Mouse (Mus musculus) spleen, adult 2 months (tissue): Measurements from ENCODE around the gene Pole. TPM values are rescaled to one million over a fixed set of nuclear protein-coding genes. Genes with fewer than 3 reads are reported as not detected.

ENCODE experiments used
- DNase-seq, 2 experiments: peaks; one replicate each; pipeline versions ENCODE4 v3.0.0 to v3.0.0-alpha.2; 2012 to 2021; ENCODE audit warnings: low spot score in 2 of 2, low read depth in 1 of 2
- H3K27ac ChIP-seq: fragments of 200-500 bp; 2 replicates; pipeline ENCODE4 v1.5.1; 2012; ENCODE audit warnings: low read length, inconsistent platforms; ENCODE audit not compliant: insufficient read depth
- H3K27me3 ChIP-seq: fragments of 200-500 bp; 2 replicates; pipeline ENCODE4 v1.6.1; 2012; ENCODE audit warnings: mild to moderate bottlenecking, moderate library complexity, low read length, inconsistent platforms; ENCODE audit not compliant: control insufficient read depth, insufficient read depth
- H3K36me3 ChIP-seq: fragments of 200-500 bp; 2 replicates; pipeline ENCODE4 v1.6.1; 2012; ENCODE audit warnings: mild to moderate bottlenecking, low read length, inconsistent platforms; ENCODE audit not compliant: control insufficient read depth, insufficient read depth
- H3K4me1 ChIP-seq: fragments of 200-500 bp; 2 replicates; pipeline ENCODE4 v1.6.1; 2011; ENCODE audit warnings: inconsistent platforms; ENCODE audit not compliant: control insufficient read depth, insufficient read depth, insufficient read length
- H3K4me3 ChIP-seq: fragments of 200-500 bp; 2 replicates; pipeline ENCODE4 v1.5.1; 2011; ENCODE audit warnings: mild to moderate bottlenecking, inconsistent platforms; ENCODE audit not compliant: insufficient read depth, insufficient read length; ENCODE audit errors: extremely low read depth
- CTCF ChIP-seq: fragments of 200-500 bp; IDR thresholded peaks from 2 replicates; pipeline ENCODE4 v1.5.1; 2011; ENCODE audit warnings: mild to moderate bottlenecking, inconsistent platforms; ENCODE audit not compliant: insufficient read depth, insufficient read length, insufficient replicate concordance; ENCODE audit errors: extremely low read depth
- POLR2A ChIP-seq: fragments of 200-500 bp; IDR thresholded peaks from 2 replicates; pipeline ENCODE4 v1.6.1; 2011; ENCODE audit warnings: low read depth, low read length, inconsistent platforms
- WGBS: fragments of 180-500 bp; shearing (Covaris S2); methylation state at CpG from one replicate; pipeline ENCODE4 v1.1.7; 2018; 5-methylcytosine and 5-hydroxymethylcytosine counted together
- polyA plus RNA-seq: library from polyadenylated mRNA; depleted of rRNA; stranded (reverse); fragments of >200 nt; gene quantifications from 2 replicates; pipeline ENCODE4 v1.2.3, GENCODE M21; 2012

Pole gene
- polyA plus RNA-seq, 1 experiment: 5.6 TPM

GRCm38 (mm10) chr5:110274846-110275245 is 11.3 kb upstream of the Pole start:
- 80% methylated on average over 2 of the region's 2 CpGs for WGBS
- TF ChIP-seq POLR2A (no peak), CTCF (no peak)
- Histone ChIP-seq H3K36me3 (no peaks in the 10 kb centered on the region), H3K4me1 (no peaks in the 10 kb centered on the region), H3K27me3 (no peaks in the 10 kb centered on the region), H3K27ac (no peak overlapping the region), H3K4me3 (no peak overlapping the region)
- no peak for DNase-seq

GRCm38 (mm10) chr5:110276391-110276790 is 9.7 kb upstream of the Pole start:
- TF ChIP-seq POLR2A: no peak
- no peak for TF ChIP-seq CTCF
- Histone ChIP-seq H3K27ac (no peak overlapping the region), H3K36me3 (no peaks in the 10 kb centered on the region), H3K4me1 (no peaks in the 10 kb centered on the region), H3K27me3 (no peaks in the 10 kb centered on the region), H3K4me3 (no peak overlapping the region)
- no peak for DNase-seq
- WGBS: 89% methylated on average over 2 of the region's 2 CpGs

- H3K4me1 ChIP-seq: no peaks in the 10 kb centered on the region
- H3K36me3 ChIP-seq: no peaks in the 10 kb centered on the region
- TF ChIP-seq CTCF: no peak
- no peak for TF ChIP-seq POLR2A
- H3K27me3 ChIP-seq: no peaks in the 10 kb centered on the region
- DNase-seq: no peak
- no peak overlapping the region for H3K4me3 ChIP-seq
- WGBS: 91% methylated on average over 1 of the region's 1 CpGs
- no peak overlapping the region for H3K27ac ChIP-seq
These were observed 9.2 kb upstream of the Pole start for GRCm38 (mm10) chr5:110276910-110277309.

- Histone ChIP-seq H3K27ac (no peak overlapping the region), H3K4me3 (no peak overlapping the region), H3K4me1 (peaks cover 2% of the 10 kb centered on the region; the same call in 1 of the 2 replicates), H3K27me3 (no peaks in the 10 kb centered on the region; the same call in 1 of the 2 replicates), H3K36me3 (no peaks in the 10 kb centered on the region)
- WGBS: 80% methylated on average over 2 of the region's 2 CpGs
- no peak for DNase-seq
- no peak for TF ChIP-seq POLR2A
- no peak for TF ChIP-seq CTCF
These were observed 4.1 kb upstream of the Pole start for GRCm38 (mm10) chr5:110281984-110282383.

- Histone ChIP-seq H3K4me1 (peaks cover 2% of the 10 kb centered on the region; the same call in 1 of the 2 replicates), H3K4me3 (no peak overlapping the region; the same call in 1 of the 2 replicates), H3K27ac (no peak overlapping the region), H3K27me3 (no peaks in the 10 kb centered on the region; the same call in 1 of the 2 replicates), H3K36me3 (no peaks in the 10 kb centered on the region)
- peak; percentile 26; the same call in 1 of the 2 replicates for TF ChIP-seq CTCF
- TF ChIP-seq POLR2A: no peak
- peak; percentile 60 to 73 for DNase-seq
- under 1% methylated on average over 4 of the region's 4 CpGs for WGBS
These were observed 1.6 kb upstream of the Pole start for GRCm38 (mm10) chr5:110284536-110284935.

GRCm38 (mm10) chr5:110285156-110285555 is 950 bp upstream of the Pole start:
- WGBS: 1% methylated on average over 15 of the region's 15 CpGs
- Histone ChIP-seq H3K4me1 (peaks cover 2% of the 10 kb centered on the region; the same call in 1 of the 2 replicates), H3K27ac (no peak overlapping the region), H3K27me3 (no peaks in the 10 kb centered on the region; the same call in 1 of the 2 replicates), H3K36me3 (no peaks in the 10 kb centered on the region), H3K4me3 (peak overlapping the region; percentile 87)
- TF ChIP-seq CTCF (no peak), POLR2A (no peak)
- no peak for DNase-seq

- Histone ChIP-seq H3K36me3 (no peaks in the 10 kb centered on the region), H3K4me1 (peaks cover 2% of the 10 kb centered on the region; the same call in 1 of the 2 replicates), H3K27me3 (no peaks in the 10 kb centered on the region; the same call in 1 of the 2 replicates), H3K4me3 (peak overlapping the region; percentile 91), H3K27ac (no peak overlapping the region; the same call in 1 of the 2 replicates)
- TF ChIP-seq CTCF (no peak), POLR2A (no peak)
- no peak for DNase-seq
- WGBS: 1% methylated on average over 31 of the region's 31 CpGs
These were observed 459 bp downstream of the Pole start for GRCm38 (mm10) chr5:110286446-110287083.

GRCm38 (mm10) chr5:110287084-110287475 is 974 bp downstream of the Pole start:
- no peaks in the 10 kb centered on the region; the same call in 1 of the 2 replicates for H3K27me3 ChIP-seq
- H3K27ac ChIP-seq: no peak overlapping the region
- DNase-seq: no peak
- 62% methylated on average over 2 of the region's 2 CpGs for WGBS
- no peak for TF ChIP-seq POLR2A
- no peak for TF ChIP-seq CTCF
- no peak overlapping the region for H3K4me3 ChIP-seq
- peaks cover 2% of the 10 kb centered on the region; the same call in 1 of the 2 replicates for H3K4me1 ChIP-seq
- H3K36me3 ChIP-seq: no peaks in the 10 kb centered on the region
